Mouse (Mus musculus) CD8-positive naive resting alpha-beta T cell, adult 2 months (primary cell): ENCODE measurements at regions not wholly inside any gene's neighbourhood (a gene's known extent, or its start where the extent isn't known, plus 50 kb on each side); places are given as distances from the start of the nearest gene placed in this dataset.

Experiments
- DNase-seq, 2 experiments: peaks; one replicate each; pipeline ENCODE4 v3.0.0; 2022; ENCODE audit warnings: low read depth in 2 of 2, low spot score in 2 of 2

- no peak for DNase-seq
These were observed 169.1 kb upstream of the Samsn1 start for GRCm38 (mm10) chr16:76191135-76191534.

DNA sequence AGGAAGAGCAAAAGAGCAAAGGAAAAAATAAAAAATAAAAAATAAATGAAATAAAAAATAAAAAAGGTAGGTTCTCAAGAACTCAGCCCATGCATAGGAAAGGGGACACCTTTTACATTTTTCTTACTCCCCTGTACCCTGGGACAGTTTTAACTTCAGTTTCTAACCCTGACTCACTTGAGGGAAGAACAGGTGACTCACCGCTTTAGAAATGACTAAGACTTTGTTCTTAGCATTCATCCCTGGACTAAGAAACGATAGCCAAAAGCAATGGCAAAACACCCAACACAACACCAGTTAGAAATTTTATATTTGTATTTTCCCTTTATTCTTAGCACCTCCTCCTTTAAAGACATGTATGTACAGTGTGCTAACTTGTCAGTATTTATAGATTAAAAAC lies 161.5 kb upstream of the Samsn1 start:
- DNase-seq = no peak

DNA sequence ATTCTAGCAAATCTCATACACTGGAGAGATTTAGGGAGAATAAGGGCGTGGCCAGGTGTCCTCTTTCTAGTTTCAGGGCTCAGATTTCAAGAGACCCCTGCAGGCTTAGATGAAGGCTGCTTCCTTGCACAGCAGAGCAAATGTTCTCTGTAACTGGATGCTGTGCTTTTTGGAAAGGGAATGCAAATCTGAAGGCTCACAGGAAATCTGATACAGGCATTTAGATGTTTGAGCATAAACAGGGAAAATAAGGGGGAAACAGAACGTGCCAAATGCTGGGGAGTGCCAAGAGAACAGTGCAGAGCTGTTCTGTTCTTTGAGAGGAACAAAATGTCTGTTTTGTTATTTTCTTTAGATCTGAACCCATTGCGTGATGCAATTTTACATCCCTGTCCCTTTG lies 161.0 kb upstream of the Samsn1 start:
- no peak for DNase-seq

- no peak for DNase-seq
These were observed 159.5 kb upstream of the Samsn1 start for GRCm38 (mm10) chr16:76181596-76181995.

DNA sequence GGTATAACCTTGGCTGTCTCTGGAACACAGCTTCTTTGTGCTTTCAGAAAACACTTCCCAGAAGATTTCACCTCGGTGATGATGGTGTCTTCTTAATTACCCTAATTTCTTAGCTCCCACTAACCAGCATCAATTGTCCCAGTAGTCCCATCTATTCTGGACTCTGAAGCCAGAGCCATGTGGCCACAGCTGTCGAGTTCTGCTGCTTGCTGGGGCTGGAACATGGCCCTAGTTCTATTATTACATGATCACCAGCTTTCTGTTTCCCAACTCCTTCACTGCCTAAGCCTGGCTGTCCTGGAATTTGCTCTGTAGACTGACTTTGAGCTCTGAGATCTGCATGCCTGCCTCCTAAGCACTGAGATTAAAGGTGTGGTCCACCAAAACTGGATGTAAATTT lies 145.6 kb upstream of the Samsn1 start:
- DNase-seq = no peak

DNA sequence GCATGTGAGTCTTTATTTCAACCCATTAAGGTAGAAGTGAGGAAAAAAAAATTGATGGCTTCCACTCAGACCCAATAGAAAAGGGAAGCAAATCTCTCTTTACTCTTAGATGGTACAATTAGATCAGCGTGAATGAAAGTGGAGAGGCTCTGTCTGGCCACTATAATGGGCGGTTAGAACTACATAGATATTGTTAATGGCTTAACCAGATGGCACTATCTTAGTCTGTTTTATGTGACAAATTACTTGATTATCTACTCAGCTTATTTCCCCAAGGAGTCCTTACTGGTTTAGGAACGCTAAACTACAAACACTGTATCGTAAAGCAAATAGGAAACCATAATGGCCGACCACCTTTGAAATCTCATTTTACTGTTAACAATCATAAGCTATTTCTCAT lies 138.8 kb upstream of the Samsn1 start:
- DNase-seq = no peak

- DNase-seq = no peak
These were observed 136.5 kb upstream of the Samsn1 start for GRCm38 (mm10) chr16:76158585-76158984.

- DNase-seq = no peak
These were observed 131.9 kb upstream of the Samsn1 start for GRCm38 (mm10) chr16:76153766-76154525.

DNA sequence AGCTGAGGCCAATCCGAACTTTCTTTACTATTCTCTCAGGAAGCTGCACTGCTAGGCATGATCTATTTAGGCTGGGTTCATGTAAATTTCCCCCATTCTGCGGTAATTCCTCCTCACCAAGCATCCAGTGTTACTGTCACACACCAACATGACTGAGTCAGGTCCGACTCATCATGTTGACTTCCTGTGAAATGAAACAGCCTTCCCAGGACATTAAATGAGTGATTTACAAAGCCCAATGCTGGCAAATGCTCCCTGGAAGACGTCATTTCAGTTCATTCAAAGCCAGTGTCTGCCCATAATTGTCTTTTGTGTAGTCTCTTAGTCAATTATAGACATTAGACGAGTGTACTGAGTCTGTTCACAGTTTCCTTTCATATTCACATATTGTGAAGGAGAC lies 127.5 kb upstream of the Samsn1 start:
- no peak for DNase-seq

DNA sequence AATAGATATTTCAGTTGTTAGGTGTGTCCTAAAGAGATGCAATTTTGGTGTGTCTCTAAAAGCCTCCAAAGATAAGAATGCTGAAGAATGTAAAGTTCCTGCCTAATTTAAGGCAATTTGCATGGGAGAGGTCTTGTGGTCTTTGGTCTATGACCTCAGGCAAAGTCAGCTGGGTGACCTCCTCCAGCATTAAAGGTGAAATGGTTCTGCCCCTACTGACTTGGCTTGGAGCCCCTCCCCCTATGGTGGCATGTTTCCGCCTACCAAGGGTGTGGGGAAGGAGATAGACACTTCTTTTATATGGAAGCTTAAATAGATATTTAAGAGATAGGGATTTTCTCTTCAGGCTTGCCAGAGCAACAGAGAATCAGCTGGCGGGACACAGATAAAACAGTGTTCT lies 111.8 kb upstream of the Samsn1 start:
- DNase-seq = no peak

- DNase-seq = no peak
These were observed 108.4 kb upstream of the Samsn1 start for GRCm38 (mm10) chr16:76130486-76130885.

GRCm38 (mm10) chr16:76129982-76130381 lies 107.9 kb upstream of the Samsn1 start:
- peak; percentile 11 to 21 for DNase-seq

DNA sequence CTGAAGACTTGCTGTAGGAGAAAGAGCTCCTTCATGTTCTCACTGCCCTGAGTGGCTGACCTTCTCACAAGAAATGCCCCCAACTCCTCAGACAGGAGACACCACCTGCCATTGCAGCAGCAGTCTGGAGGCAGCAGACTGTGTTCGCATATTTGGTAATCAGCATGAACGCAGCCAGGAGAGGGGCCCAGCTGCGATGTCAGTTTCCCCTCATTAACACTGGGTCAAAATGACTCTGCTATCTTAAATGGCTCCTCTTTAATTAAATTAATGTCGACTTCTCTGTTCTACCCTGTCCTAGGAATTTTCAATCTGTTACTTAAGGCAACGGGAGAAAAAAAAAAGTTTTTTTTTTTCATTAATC lies 100.9 kb upstream of the Samsn1 start:
- DNase-seq = no peak

DNA sequence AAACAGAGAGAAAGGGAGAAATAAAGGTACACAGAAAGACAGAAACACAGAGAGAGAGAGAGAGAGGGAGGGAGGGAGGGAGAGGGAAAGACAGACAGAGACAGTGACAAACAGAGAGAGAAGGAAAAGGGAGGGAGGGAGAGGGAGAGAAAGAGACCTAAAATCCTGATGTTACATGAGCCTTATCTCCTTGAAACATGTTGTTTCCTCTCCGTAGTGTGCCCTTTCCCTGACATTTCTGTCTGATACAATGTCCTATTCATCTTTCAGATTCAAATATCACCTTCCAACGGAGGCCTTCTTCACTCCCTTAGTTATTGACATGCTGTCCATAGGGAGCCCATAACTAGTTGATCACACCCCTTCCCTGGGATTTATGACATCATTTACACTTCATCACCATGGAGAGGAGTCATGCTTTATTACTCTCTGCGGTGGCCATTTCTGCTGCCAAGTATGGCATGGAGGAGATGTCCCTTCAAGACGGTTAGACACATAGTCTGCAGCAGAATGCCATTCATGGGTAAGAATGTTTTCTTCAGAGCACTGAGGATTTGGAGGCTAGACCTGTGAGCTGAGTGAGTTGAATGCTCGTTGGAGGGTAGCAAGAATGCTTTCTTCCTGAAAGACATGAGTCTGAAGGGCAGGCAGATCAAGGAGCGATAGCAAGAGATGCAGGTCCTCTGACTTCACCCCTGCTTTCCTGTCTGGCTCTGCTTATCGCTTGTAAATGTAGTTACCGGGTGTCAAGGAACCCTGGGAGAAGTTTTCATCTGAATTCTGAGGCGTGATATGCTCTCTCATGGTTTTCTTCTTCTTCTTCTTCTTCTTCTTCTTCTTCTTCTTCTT lies 100.3 kb upstream of the Samsn1 start:
- no peak for DNase-seq

DNA sequence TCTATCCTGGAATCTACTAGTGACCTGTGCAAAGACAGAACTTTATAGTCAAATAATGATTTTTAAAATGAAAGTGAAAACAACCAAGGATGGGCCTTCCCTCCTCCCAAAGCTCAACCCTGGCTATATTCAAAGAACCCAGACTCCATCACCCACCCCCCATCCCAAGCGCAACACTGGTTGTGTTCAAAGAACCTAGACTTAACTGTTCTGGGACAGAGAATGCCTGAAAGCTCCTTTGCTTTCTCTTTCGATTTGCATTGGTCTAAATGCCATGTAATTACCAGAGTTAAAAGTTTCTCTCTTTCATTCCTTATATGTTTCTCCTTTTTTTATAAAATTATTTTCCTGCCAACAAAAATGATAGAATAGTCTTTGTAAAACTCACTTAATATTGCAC lies 98.6 kb upstream of the Samsn1 start:
- no peak for DNase-seq

- DNase-seq = no peak
These were observed 88.3 kb upstream of the Samsn1 start for GRCm38 (mm10) chr16:76110383-76110782.

GRCm38 (mm10) chr16:76108464-76108863 lies 86.4 kb upstream of the Samsn1 start:
- DNase-seq = no peak

- DNase-seq = no peak
These were observed 82.6 kb upstream of the Samsn1 start for GRCm38 (mm10) chr16:76104673-76105072.

- DNase-seq = no peak
These were observed 79.7 kb upstream of the Samsn1 start for GRCm38 (mm10) chr16:76101773-76102172.

DNA sequence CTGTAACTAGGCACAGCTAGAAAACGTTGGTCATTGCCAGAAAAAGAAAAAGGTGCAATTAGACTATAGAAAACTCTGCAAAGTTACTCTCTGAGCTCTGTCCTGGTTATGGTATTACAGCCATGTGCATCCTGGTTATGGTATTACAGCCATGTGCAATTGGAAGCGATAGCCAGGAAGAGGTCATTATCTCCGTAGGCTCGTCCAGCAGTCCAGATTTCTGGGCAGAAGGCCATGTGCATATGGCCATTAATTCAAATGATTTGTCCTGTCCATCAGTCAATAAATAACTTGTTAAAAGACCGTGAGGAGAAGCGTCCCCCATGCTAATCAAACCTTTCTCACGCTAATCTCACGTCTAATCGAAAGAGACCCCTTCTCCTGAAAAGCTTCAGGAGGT lies 75.7 kb upstream of the Samsn1 start:
- DNase-seq = no peak

DNA sequence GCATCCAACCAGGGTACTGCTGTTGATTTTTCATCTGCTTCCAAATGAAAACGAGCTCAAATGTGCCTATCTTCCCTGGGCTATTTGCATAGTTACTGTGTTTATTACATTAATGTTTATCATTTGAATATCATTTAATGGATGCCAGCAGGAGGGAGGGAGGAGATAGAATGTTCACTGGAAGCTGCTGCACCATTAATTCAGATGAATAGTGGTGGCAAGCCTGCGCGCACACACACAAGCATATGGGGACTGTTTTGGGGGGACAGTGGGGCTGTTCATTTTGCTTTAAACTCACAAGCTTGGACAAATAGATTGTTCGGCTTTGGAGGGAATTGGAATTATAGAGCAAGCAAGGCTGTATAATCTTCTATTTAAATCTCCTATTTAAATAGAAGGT lies 74.3 kb upstream of the Samsn1 start:
- no peak for DNase-seq

- DNase-seq = no peak
These were observed 63.3 kb upstream of the Samsn1 start for GRCm38 (mm10) chr16:76085363-76085762.

DNA sequence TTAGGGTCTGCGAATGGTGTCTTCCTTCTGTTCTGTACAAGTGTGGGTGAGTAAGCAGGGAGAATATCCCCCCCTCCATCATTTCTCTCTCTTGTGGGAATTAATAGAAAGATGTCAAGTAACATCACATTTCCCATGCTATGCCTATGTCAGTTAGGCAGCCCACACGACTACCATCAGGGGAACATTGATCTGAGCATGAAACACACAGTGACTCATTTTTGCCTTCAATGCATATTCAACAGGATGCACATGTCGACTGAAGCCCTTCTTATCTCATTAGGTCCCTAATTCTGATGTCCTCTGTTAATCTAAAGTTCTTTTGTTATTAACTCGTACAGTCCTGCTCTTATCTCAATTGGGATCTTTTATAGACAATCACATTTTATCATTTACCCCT lies 60.4 kb upstream of the Samsn1 start:
- no peak for DNase-seq
